Mouse (Mus musculus) ES-E14 (cell line): ENCODE results near the gene Magi3.

Source experiments
- CHD2 ChIP-seq: IDR thresholded peaks from 2 replicates; pipeline ENCODE4 v1.6.1; 2014; ENCODE audit warnings: mild to moderate bottlenecking, low read depth, low read length, inconsistent platforms
- HCFC1 ChIP-seq: IDR thresholded peaks from 2 replicates; pipeline ENCODE4 v1.6.1; 2012; ENCODE audit warnings: low read length, inconsistent platforms, borderline replicate concordance; ENCODE audit not compliant: insufficient read depth
- ZNF384 ChIP-seq: IDR thresholded peaks from 2 replicates; pipeline ENCODE4 v1.6.1; 2012; ENCODE audit warnings: low read depth, low read length, inconsistent platforms

DNA sequence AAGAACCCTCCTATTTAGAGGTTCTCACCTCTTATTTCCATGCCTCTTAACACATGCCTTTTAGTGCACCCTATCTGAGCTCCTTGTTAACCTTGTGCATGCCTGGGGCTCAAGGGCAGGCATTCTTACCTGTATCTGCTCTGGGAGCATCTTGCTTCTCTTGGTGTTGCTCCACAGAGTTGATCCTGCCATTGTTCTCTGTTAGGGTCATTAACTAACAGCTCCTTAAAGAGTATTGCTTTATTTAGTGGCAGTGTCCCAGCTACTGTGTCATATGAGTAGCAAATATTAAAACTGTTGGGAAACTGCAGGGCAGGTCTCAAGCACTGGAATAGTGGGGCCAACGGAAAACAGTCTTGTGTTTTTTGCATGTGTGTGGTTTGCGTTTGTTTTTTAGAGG lies 249.0 kb downstream of the Magi3 start:
- TF ChIP-seq CHD2, result no peak
- TF ChIP-seq HCFC1, result no peak
- no peak for TF ChIP-seq ZNF384
